Mouse (Mus musculus): ENCODE results near the gene Ubald1. TPM values are rescaled to one million over a fixed set of nuclear protein-coding genes. Genes with fewer than 3 reads are reported as not detected.

The Ubald1 gene
- total and polyA plus RNA-seq, 2 experiments from 2014 or later = 37.6 to 66.6 TPM

- Histone ChIP-seq H3K27ac (no peak overlapping the region), H3K27me3 (ENCODE audit: insufficient read depth, low read length) (no peaks in the 10 kb centered on the region), H3K36me3 (ENCODE audit: insufficient read depth, low read length) (peaks cover 15% of the 10 kb centered on the region), H3K9ac (replicated peaks; ENCODE audit: low read length) (no peak overlapping the region), H3K4me3 (ENCODE audit: low read length) (no peak overlapping the region), H3K4me1 (ENCODE audit: insufficient read depth, low read length) (no peaks in the 10 kb centered on the region), H3K4me2 (ENCODE audit: low read depth, low read length) (no peak overlapping the region), H3K9me3 (ENCODE audit: low read length) (no peaks in the 10 kb centered on the region)
- ATAC-seq = no peak
- no peak for TF ChIP-seq CTCF (IDR thresholded peaks at IDR 0.05; ENCODE audit: low read depth)
- 54% methylated on average over 5 of the region's 5 CpGs for WGBS
- DNase-seq (ENCODE audit: low spot score) = no peak
These were observed 27.9 kb upstream of the Ubald1 start for GRCm38 (mm10) chr16:4907972-4908371.

DNA sequence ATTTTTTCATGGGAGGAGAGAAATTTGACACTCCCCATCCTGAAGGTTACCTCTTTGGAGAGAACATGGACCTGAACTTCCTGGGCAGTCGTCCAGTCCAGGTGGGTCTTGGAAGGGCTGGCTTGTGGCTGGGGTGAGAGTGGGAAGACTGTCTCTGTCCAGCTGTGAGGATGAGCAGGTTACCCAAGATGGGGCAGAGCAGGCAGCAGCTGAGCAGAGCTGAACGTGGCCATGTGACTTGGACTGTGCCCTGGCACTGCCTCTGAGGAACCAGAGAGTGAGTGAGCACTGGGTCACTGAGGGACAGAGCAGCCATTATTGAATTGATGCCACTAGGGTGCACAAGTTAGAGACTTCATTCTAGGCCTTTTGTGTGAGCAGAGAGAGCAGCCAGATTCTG is 27.3 kb upstream of the Ubald1 start:
- H3K4me1 ChIP-seq (ENCODE audit: insufficient read depth, low read length) = no peaks in the 10 kb centered on the region
- no peaks in the 10 kb centered on the region for H3K9me3 ChIP-seq (ENCODE audit: low read length)
- no peak overlapping the region for H3K4me2 ChIP-seq (ENCODE audit: low read depth, low read length)
- H3K27me3 ChIP-seq (ENCODE audit: insufficient read depth, low read length) = no peaks in the 10 kb centered on the region
- H3K9ac ChIP-seq (replicated peaks; ENCODE audit: low read length) = no peak overlapping the region
- 72% methylated on average over 2 of the region's 2 CpGs for WGBS
- TF ChIP-seq CTCF (IDR thresholded peaks at IDR 0.05; ENCODE audit: low read depth) = no peak
- peak; percentile 32 for DNase-seq (ENCODE audit: low spot score)
- 0 out of 2 replicates have a peak overlapping the region, but pooled peaks have one; percentile 26 for H3K27ac ChIP-seq
- no peak overlapping the region for H3K4me3 ChIP-seq (ENCODE audit: low read length)
- peaks cover 15% of the 10 kb centered on the region for H3K36me3 ChIP-seq (ENCODE audit: insufficient read depth, low read length)
- ATAC-seq = peak; percentile 42; the same call in 1 of the 2 replicates

DNA sequence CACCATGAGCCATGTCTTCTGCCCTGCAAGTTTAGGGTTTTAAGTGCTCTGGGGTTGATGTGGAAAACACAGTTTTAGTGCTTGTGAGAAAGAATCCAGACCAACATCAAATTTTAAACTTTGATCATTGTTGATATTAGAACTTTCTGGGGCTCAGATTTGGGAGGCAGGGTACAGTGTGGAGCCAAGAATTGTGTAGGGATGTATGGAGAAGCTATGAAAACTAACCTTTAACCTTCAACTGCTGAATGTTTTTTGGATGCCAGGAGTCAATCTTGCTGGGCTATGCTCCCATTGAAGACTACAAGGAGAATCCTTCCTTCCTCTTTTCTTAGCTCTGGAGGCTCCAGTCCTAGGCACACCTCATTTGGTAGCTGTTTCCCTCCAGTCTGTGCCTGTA is 26.4 kb upstream of the Ubald1 start:
- H3K4me3 ChIP-seq (ENCODE audit: low read length) = no peak overlapping the region
- DNase-seq (ENCODE audit: low spot score) (no peak), ATAC-seq (no peak)
- H3K27ac ChIP-seq = no peak overlapping the region
- H3K9me3 ChIP-seq (ENCODE audit: low read length) = no peaks in the 10 kb centered on the region
- peaks cover 9% of the 10 kb centered on the region for H3K36me3 ChIP-seq (ENCODE audit: insufficient read depth, low read length)
- no peaks in the 10 kb centered on the region for H3K27me3 ChIP-seq (ENCODE audit: insufficient read depth, low read length)
- TF ChIP-seq CTCF (IDR thresholded peaks at IDR 0.05; ENCODE audit: low read depth) = no peak
- no peaks in the 10 kb centered on the region for H3K4me1 ChIP-seq (ENCODE audit: insufficient read depth, low read length)
- H3K9ac ChIP-seq (replicated peaks; ENCODE audit: low read length) = no peak overlapping the region
- no peak overlapping the region for H3K4me2 ChIP-seq (ENCODE audit: low read depth, low read length)

DNA sequence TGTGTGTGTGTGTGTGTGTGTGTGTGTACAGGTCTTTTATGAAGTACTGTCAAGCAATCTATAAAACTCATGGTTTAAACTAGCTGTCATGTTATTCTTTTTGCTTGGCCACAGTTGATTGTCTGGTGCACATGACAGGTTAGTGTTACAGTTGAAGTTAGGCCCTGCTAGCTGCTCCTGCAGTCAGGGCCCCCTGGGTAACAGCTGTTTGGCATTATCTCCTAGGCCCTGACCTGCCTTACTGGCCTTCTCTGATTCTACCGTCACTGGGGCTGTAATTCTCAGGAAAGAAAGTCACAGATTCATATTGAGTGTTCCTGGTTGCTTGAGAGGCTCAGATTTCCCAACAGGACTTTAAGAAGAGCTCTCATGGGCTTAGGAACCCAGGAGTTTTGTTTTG is 25.5 kb upstream of the Ubald1 start:
- no peaks in the 10 kb centered on the region for H3K36me3 ChIP-seq (ENCODE audit: insufficient read depth, low read length)
- no peak overlapping the region for H3K4me3 ChIP-seq (ENCODE audit: low read length)
- no peak for TF ChIP-seq CTCF (IDR thresholded peaks at IDR 0.05; ENCODE audit: low read depth)
- no peak overlapping the region for H3K27ac ChIP-seq
- ATAC-seq = no peak
- H3K9me3 ChIP-seq (ENCODE audit: low read length) = no peaks in the 10 kb centered on the region
- H3K4me1 ChIP-seq (ENCODE audit: insufficient read depth, low read length) = no peaks in the 10 kb centered on the region
- H3K9ac ChIP-seq (replicated peaks; ENCODE audit: low read length) = no peak overlapping the region
- no peak for DNase-seq (ENCODE audit: low spot score)
- H3K4me2 ChIP-seq (ENCODE audit: low read depth, low read length) = no peak overlapping the region
- no peaks in the 10 kb centered on the region for H3K27me3 ChIP-seq (ENCODE audit: insufficient read depth, low read length)
- WGBS = 53% methylated on average over 1 of the region's 1 CpGs

GRCm38 (mm10) chr16:4904878-4905277 is 24.8 kb upstream of the Ubald1 start:
- no peak overlapping the region for H3K4me2 ChIP-seq (ENCODE audit: low read depth, low read length)
- DNase-seq (ENCODE audit: low spot score) (no peak), ATAC-seq (no peak)
- no peaks in the 10 kb centered on the region for H3K9me3 ChIP-seq (ENCODE audit: low read length)
- H3K27me3 ChIP-seq (ENCODE audit: insufficient read depth, low read length) = no peaks in the 10 kb centered on the region
- no peak overlapping the region for H3K9ac ChIP-seq (replicated peaks; ENCODE audit: low read length)
- WGBS = 90% methylated on average over 3 of the region's 3 CpGs
- no peaks in the 10 kb centered on the region for H3K4me1 ChIP-seq (ENCODE audit: insufficient read depth, low read length)
- H3K27ac ChIP-seq = no peak overlapping the region
- H3K36me3 ChIP-seq (ENCODE audit: insufficient read depth, low read length) = no peaks in the 10 kb centered on the region
- no peak overlapping the region for H3K4me3 ChIP-seq (ENCODE audit: low read length)
- TF ChIP-seq CTCF (IDR thresholded peaks at IDR 0.05; ENCODE audit: low read depth) = no peak

- H3K4me1 ChIP-seq (ENCODE audit: insufficient read depth, low read length) = no peaks in the 10 kb centered on the region
- no peaks in the 10 kb centered on the region for H3K36me3 ChIP-seq (ENCODE audit: insufficient read depth, low read length)
- no peak overlapping the region for H3K4me2 ChIP-seq (ENCODE audit: low read depth, low read length)
- TF ChIP-seq CTCF (IDR thresholded peaks at IDR 0.05; ENCODE audit: low read depth) = no peak
- H3K9ac ChIP-seq (replicated peaks; ENCODE audit: low read length) = no peak overlapping the region
- no peak overlapping the region for H3K27ac ChIP-seq
- no peak for DNase-seq (ENCODE audit: low spot score)
- no peaks in the 10 kb centered on the region for H3K9me3 ChIP-seq (ENCODE audit: low read length)
- ATAC-seq = no peak
- no peaks in the 10 kb centered on the region for H3K27me3 ChIP-seq (ENCODE audit: insufficient read depth, low read length)
- 79% methylated on average over 6 of the region's 6 CpGs for WGBS
- no peak overlapping the region for H3K4me3 ChIP-seq (ENCODE audit: low read length)
These were observed 23.5 kb upstream of the Ubald1 start for GRCm38 (mm10) chr16:4903491-4904102.

- 75% methylated on average over 2 of the region's 2 CpGs for WGBS
- H3K27me3 ChIP-seq (ENCODE audit: insufficient read depth, low read length) = no peaks in the 10 kb centered on the region
These were observed 22.3 kb upstream of the Ubald1 start for GRCm38 (mm10) chr16:4902390-4902789.

More at GRCm38 (mm10) chr16:4902390-4902789, 22.3 kb upstream of the Ubald1 start:
- H3K36me3 ChIP-seq (ENCODE audit: insufficient read depth, low read length) = no peaks in the 10 kb centered on the region
- no peak overlapping the region for H3K27ac ChIP-seq
- H3K9ac ChIP-seq (replicated peaks; ENCODE audit: low read length) = no peak overlapping the region
- TF ChIP-seq CTCF (IDR thresholded peaks at IDR 0.05; ENCODE audit: low read depth) = no peak
- ATAC-seq = no peak
- H3K4me1 ChIP-seq (ENCODE audit: insufficient read depth, low read length) = no peaks in the 10 kb centered on the region
- no peak overlapping the region for H3K4me2 ChIP-seq (ENCODE audit: low read depth, low read length)
- no peaks in the 10 kb centered on the region for H3K9me3 ChIP-seq (ENCODE audit: low read length)
- H3K4me3 ChIP-seq (ENCODE audit: low read length) = no peak overlapping the region
- DNase-seq (ENCODE audit: low spot score) = no peak
